Mouse (Mus musculus) ES-Bruce4 (cell line): Measurements from ENCODE around the gene Pirb.

ENCODE experiments used
- CTCF ChIP-seq: IDR thresholded peaks from one replicate; pipeline ENCODE4 v1.8.1; 2011; ENCODE audit warnings: low read depth, low read length
- EP300 ChIP-seq: IDR thresholded peaks from 2 replicates; pipeline ENCODE4 v1.6.1; 2011; ENCODE audit warnings: low read depth, low read length; ENCODE audit not compliant: insufficient read depth

- no peak for TF ChIP-seq CTCF
- no peak for TF ChIP-seq EP300
Measured at GRCm38 (mm10) chr7:3704475-3704874, 15.7 kb downstream of the Pirb start.
